Mouse (Mus musculus): ENCODE results near the gene Polr3gl.

DNA sequence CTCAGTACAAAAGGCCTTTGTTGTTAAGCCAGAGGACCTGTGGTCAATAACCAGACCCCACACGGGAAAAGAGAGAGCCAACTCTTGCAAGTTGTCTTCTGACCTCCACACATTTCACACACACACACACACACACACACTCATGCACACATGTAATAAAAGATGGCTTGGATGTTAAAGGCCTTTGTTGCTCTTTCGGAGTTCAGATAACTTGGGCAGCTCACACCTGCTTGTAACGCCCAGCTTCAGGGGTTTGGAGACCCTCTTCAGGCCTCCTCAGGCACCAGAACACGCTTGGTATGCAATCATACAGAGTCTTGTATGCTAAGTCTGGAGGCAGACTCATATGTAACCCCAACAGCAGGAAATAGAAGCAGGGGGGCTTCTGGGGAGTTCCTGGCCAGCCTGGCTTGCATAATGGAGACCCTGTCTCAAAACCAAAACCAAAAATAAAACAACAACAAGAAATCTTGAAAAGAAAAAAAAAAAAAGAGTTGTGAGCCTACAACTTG is 14.7 kb downstream of the Polr3gl start:
- TF ChIP-seq POLR2A (IDR thresholded peaks at IDR 0.05; ENCODE audit: extremely low read depth, insufficient read depth, low read length) (no peak), CTCF (IDR thresholded peaks at IDR 0.05; ENCODE audit: extremely low read depth, insufficient read depth, low read length) (no peak)
